Mouse (Mus musculus) mature B cell (primary cell): Measurements from ENCODE around the gene Cstf3.
"Not testable (repeated sequence)": the region's sequence is repeated elsewhere in the genome, so short reads cannot be mapped to it uniquely, and the experiment has no call there.

Experiments used
- in situ Hi-C: fragments of 300-500 bp; cut with MboI; formaldehyde crosslinking; loops from 2 replicates; pipeline ENCODE4 v1.14.3; 2019

Cstf3 gene

GRCm38 (mm10) chr2:104590068-104590828, at the start of gene Cstf3:
Gene Cstf3, plus strand, starts transcription at chr2:104590523.
- in situ Hi-C loops = no loop called here

- in situ Hi-C loops = not testable (repeated sequence)
These were observed 33.6 kb upstream of the Cstf3 start for GRCm38 (mm10) chr2:104556711-104557110.

GRCm38 (mm10) chr2:104557722-104558121, 32.6 kb upstream of the Cstf3 start:
- in situ Hi-C loops = no loop called here

GRCm38 (mm10) chr2:104558326-104558725, 32.0 kb upstream of the Cstf3 start:
- in situ Hi-C loops = no loop called here

- in situ Hi-C loops = no loop called here
These were observed 31.4 kb upstream of the Cstf3 start for GRCm38 (mm10) chr2:104558938-104559337.

- in situ Hi-C loops = no loop called here
These were observed 30.5 kb upstream of the Cstf3 start for GRCm38 (mm10) chr2:104559591-104560380.

- in situ Hi-C loops = no loop called here
These were observed 28.9 kb upstream of the Cstf3 start for GRCm38 (mm10) chr2:104561386-104561785.

- in situ Hi-C loops = no loop called here
These were observed 28.3 kb upstream of the Cstf3 start for GRCm38 (mm10) chr2:104561986-104562532.

GRCm38 (mm10) chr2:104572066-104572465, 18.3 kb upstream of the Cstf3 start:
- in situ Hi-C loops = no loop called here

- in situ Hi-C loops = no loop called here
These were observed 14.1 kb upstream of the Cstf3 start for GRCm38 (mm10) chr2:104576216-104576615.

- in situ Hi-C loops = no loop called here
These were observed 12.3 kb upstream of the Cstf3 start for GRCm38 (mm10) chr2:104578021-104578420.

GRCm38 (mm10) chr2:104578836-104579604, 11.3 kb upstream of the Cstf3 start:
- in situ Hi-C loops = no loop called here

GRCm38 (mm10) chr2:104579784-104580446, 10.4 kb upstream of the Cstf3 start:
- in situ Hi-C loops = loop anchor here (10.0 kb wide), 1 partner anchor 135 kb away; no protein-coding TSS in a partner anchor

GRCm38 (mm10) chr2:104581281-104581879, 8.9 kb upstream of the Cstf3 start:
- in situ Hi-C loops = loop anchor here (10.0 kb wide), 1 partner anchor 137 kb away; no protein-coding TSS in a partner anchor

- in situ Hi-C loops = loop anchor here (10.0 kb wide), 1 partner anchor 138 kb away; no protein-coding TSS in a partner anchor
These were observed 7.3 kb upstream of the Cstf3 start for GRCm38 (mm10) chr2:104583032-104583431.

GRCm38 (mm10) chr2:104584226-104584625, 6.1 kb upstream of the Cstf3 start:
- in situ Hi-C loops = loop anchor here (10.0 kb wide), 1 partner anchor 139 kb away; no protein-coding TSS in a partner anchor

GRCm38 (mm10) chr2:104585645-104586044, 4.7 kb upstream of the Cstf3 start:
- in situ Hi-C loops = loop anchor here (5.0 to 10.0 kb wide), 2 partner anchors 93 to 141 kb away; partner anchors contain the start of gene Hipk3

GRCm38 (mm10) chr2:104588552-104588951, 1.8 kb upstream of the Cstf3 start:
- in situ Hi-C loops = loop anchor here (5.0 to 10.0 kb wide), 2 partner anchors 96 to 144 kb away; partner anchors contain the start of gene Hipk3

- in situ Hi-C loops = no loop called here
These were observed 450 bp downstream of the Cstf3 start for GRCm38 (mm10) chr2:104590829-104591117.

GRCm38 (mm10) chr2:104591141-104591540, 818 bp downstream of the Cstf3 start:
- in situ Hi-C loops = no loop called here

- in situ Hi-C loops = no loop called here
These were observed 4.7 kb downstream of the Cstf3 start for GRCm38 (mm10) chr2:104595063-104595462.
